Mouse (Mus musculus) liver, embryonic 16.5 days (tissue): ENCODE measurements around the gene Grk6. TPM values are rescaled to one million over a fixed set of nuclear protein-coding genes. Genes with fewer than 3 reads are reported as not detected.

Experiments used
- ATAC-seq: fragments of 200-750 bp; cut with Nextera tagmentation; 2 replicates; pipeline ENCODE4 v1.8.0; 2017; ENCODE audit warnings: low read depth, mild to moderate bottlenecking, moderate number of reproducible peaks, moderate library complexity
- H3K27ac ChIP-seq: fragments of 300-500 bp; sonication (generic); 2 replicates; pipeline ENCODE4 v1.5.1; 2014; ENCODE audit warnings: mild to moderate bottlenecking, low read length
- H3K27me3 ChIP-seq: fragments of 300-500 bp; sonication (generic); 2 replicates; pipeline ENCODE4 v1.6.1; 2014; ENCODE audit warnings: low read depth, low read length, mixed read lengths; ENCODE audit not compliant: control insufficient read depth, insufficient read depth
- H3K36me3 ChIP-seq: fragments of 300-500 bp; sonication (generic); 2 replicates; pipeline ENCODE4 v1.6.1; 2014; ENCODE audit warnings: mild to moderate bottlenecking; ENCODE audit not compliant: control insufficient read depth, insufficient read depth
- H3K4me1 ChIP-seq: fragments of 300-500 bp; sonication (generic); 2 replicates; pipeline ENCODE4 v1.6.1; 2014; ENCODE audit warnings: low read depth, low read length, mixed read lengths; ENCODE audit not compliant: control insufficient read depth
- H3K4me2 ChIP-seq: fragments of 300-500 bp; sonication (generic); 2 replicates; pipeline ENCODE4 v1.6.1; 2014; ENCODE audit warnings: low read depth, low read length, mixed read lengths
- H3K4me3 ChIP-seq: fragments of 300-500 bp; sonication (generic); 2 replicates; pipeline ENCODE4 v1.5.1; 2014; ENCODE audit warnings: low read depth, mild to moderate bottlenecking, low read length
- H3K9ac ChIP-seq: fragments of 300-500 bp; sonication (generic); 2 replicates; pipeline ENCODE4 v1.6.1; 2014; ENCODE audit warnings: low read depth, low read length
- H3K9me3 ChIP-seq: fragments of 300-500 bp; sonication (generic); replicated peaks from 2 replicates; pipeline ENCODE4 v1.6.1; 2016; ENCODE audit warnings: low read length; ENCODE audit not compliant: control insufficient read depth
- WGBS: fragments of 180-500 bp; shearing (Covaris S2); extraction: QIAGEN DNeasy Blood & Tissue Kit; methylation state at CpG from one replicate; pipeline ENCODE4 v1.1.7; 2014; ENCODE audit not compliant: insufficient replicate concordance; 5-methylcytosine and 5-hydroxymethylcytosine counted together
- polyA plus RNA-seq: library from polyadenylated mRNA; unstranded; fragments of >200 nt; fragmentation: Nextera tagmentation; extraction: Ambion mirVana; gene quantifications from 2 replicates; pipeline ENCODE4 v1.2.1, GENCODE M21; 2015

The Grk6 gene
- polyA plus RNA-seq, 1 experiment from 2014 or later, result 12.1 TPM

DNA sequence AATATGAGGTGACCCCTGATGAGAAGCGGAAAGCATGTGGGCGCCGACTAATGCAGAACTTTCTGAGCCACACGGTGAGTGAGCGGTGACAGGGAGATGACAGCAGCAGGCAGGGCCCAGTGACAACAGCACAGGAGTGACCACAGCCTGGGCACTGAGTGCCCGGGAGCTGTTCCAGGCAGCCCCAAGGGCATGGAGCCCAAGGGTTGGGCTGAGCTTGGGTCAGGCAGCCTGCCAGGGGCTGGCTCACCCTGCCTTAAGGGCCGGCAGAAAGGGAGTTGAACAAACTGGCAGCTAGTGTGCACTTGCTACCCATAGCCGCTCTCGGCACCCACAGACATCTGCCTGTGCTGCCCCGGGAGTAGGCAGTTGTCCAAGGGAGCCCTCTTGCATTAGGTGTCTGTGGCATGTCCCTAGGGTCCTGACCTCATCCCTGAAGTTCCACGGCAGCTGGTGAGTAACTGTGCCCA is 5.7 kb downstream of the Grk6 start:
- Histone ChIP-seq H3K27ac (no peak overlapping the region), H3K4me3 (no peak overlapping the region), H3K27me3 (no peaks in the 10 kb centered on the region), H3K36me3 (peaks cover 43% of the 10 kb centered on the region), H3K4me1 (peaks cover 42% of the 10 kb centered on the region), H3K9ac (peak overlapping the region; percentile 6; the same call in 1 of the 2 replicates), H3K4me2 (no peak overlapping the region), H3K9me3 (no peaks in the 10 kb centered on the region)
- 87% methylated on average over 11 of the region's 11 CpGs for WGBS
- no peak for ATAC-seq

GRCm38 (mm10) chr13:55451296-55451695 is 6.4 kb downstream of the Grk6 start:
- H3K9me3 ChIP-seq, result no peaks in the 10 kb centered on the region
- no peak overlapping the region for H3K9ac ChIP-seq
- H3K36me3 ChIP-seq, result peaks cover 43% of the 10 kb centered on the region
- H3K27ac ChIP-seq, result no peak overlapping the region
- H3K4me2 ChIP-seq, result no peak overlapping the region
- 78% methylated on average over 10 of the region's 10 CpGs for WGBS
- H3K4me1 ChIP-seq, result peaks cover 38% of the 10 kb centered on the region
- H3K4me3 ChIP-seq, result no peak overlapping the region
- no peaks in the 10 kb centered on the region for H3K27me3 ChIP-seq
- no peak for ATAC-seq

DNA sequence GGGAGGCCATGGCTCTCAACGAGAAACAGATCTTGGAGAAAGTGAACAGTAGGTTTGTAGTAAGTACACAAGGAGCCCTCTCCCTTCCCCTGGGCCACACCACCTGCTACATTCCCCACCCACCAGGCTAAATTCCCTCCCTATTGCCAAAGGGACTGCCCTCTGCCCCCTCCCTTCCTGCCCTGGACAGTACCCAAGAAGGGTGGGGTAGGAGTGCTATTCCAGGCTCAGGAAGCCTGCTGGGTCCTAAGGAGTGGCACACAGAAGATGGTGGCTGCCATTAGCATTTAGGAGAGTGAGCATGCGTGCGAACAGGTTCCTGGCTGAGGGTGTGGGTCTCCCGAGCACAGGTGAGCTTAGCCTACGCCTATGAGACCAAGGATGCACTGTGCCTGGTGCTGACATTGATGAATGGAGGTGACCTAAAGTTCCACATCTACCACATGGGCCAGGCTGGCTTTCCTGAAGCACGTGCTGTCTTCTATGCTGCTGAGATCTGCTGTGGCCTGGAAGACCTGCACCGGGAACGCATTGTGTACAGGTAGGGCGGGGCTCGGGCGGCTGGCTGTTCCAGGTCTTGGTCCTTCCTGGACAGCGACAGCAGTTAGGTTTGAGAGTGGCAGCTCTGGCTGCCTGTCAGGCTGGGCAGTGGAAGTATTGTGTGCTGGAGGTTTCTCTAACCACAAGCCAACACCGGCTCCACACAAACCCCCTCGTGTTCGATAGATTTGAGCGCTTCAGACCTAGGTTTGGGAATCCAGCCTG is 7.1 kb downstream of the Grk6 start:
- Histone ChIP-seq H3K4me2 (no peak overlapping the region), H3K9me3 (no peaks in the 10 kb centered on the region), H3K27me3 (no peaks in the 10 kb centered on the region), H3K4me3 (no peak overlapping the region), H3K27ac (no peak overlapping the region), H3K9ac (no peak overlapping the region), H3K36me3 (peaks cover 43% of the 10 kb centered on the region), H3K4me1 (peaks cover 31% of the 10 kb centered on the region)
- ATAC-seq, result no peak
- WGBS, result 90% methylated on average over 16 of the region's 16 CpGs

GRCm38 (mm10) chr13:55462965-55463364 is 18.1 kb downstream of the Grk6 start:
- H3K36me3 ChIP-seq, result peaks cover 17% of the 10 kb centered on the region
- 38% methylated on average over 2 of the region's 2 CpGs for WGBS
- H3K27ac ChIP-seq, result no peak overlapping the region
- peaks cover 35% of the 10 kb centered on the region for H3K27me3 ChIP-seq
- no peak overlapping the region for H3K4me2 ChIP-seq
- ATAC-seq, result no peak
- H3K9me3 ChIP-seq, result no peaks in the 10 kb centered on the region
- no peak overlapping the region for H3K9ac ChIP-seq
- H3K4me1 ChIP-seq, result peaks cover 16% of the 10 kb centered on the region
- H3K4me3 ChIP-seq, result no peak overlapping the region

DNA sequence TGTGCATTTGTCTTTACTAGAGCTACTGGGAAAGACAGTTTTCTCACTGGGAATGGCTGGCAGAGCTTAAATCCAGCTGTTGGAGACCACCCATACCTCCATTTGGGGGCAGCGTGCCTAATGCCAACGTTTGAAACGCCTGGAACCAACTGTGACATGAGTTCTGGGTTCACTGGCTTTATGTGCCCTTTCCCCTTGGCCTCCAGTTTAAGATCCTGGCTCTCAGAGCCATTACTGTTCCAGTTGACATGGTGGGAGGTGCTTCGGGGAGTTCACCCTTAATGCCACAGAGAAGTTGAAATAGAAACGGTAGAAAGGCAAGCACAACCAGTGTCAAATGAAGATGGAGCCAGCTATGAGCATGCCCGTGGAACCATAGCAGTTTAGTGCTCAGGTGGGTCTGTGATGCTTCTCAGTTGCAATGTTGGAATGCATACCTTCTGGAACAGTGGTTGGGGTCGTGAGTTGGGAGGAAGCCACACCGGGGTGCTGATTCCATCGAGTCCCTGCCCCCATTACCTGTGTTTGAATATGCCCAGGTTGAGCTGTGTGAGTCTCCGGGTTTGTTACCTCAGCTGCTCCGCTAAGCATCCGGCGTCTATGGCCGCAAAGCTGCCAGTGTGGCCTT is 18.6 kb downstream of the Grk6 start:
- Histone ChIP-seq H3K27ac (no peak overlapping the region), H3K4me3 (peak overlapping the region; percentile 56), H3K36me3 (peaks cover 14% of the 10 kb centered on the region), H3K9ac (no peak overlapping the region), H3K4me1 (peaks cover 16% of the 10 kb centered on the region), H3K27me3 (peaks cover 36% of the 10 kb centered on the region), H3K4me2 (peak overlapping the region; percentile 72), H3K9me3 (no peaks in the 10 kb centered on the region)
- WGBS, result 12% methylated on average over 14 of the region's 14 CpGs
- no peak for ATAC-seq

- ATAC-seq, result peak; percentile 37
- H3K4me2 ChIP-seq, result peak within 1 kb of the TSS; percentile 72
- no peak within 1 kb of the TSS for H3K27ac ChIP-seq
- H3K4me3 ChIP-seq, result peak within 1 kb of the TSS; percentile 56
- H3K4me1 ChIP-seq, result peaks cover 16% of the 10 kb centered on the region
- under 1% methylated on average over 76 of the region's 84 CpGs for WGBS
- H3K27me3 ChIP-seq, result peaks cover 41% of the 10 kb centered on the region
- H3K9ac ChIP-seq, result peak within 1 kb of the TSS; percentile 32; the same call in 1 of the 2 replicates
- H3K9me3 ChIP-seq, result no peaks in the 10 kb centered on the region
- H3K36me3 ChIP-seq, result peaks cover 9% of the 10 kb centered on the region
These were observed 19.4 kb downstream of the Grk6 start, which contains the start of gene Prr7 for GRCm38 (mm10) chr13:55464027-55464884. Gene Prr7, plus strand, starts transcription at chr13:55464267.

DNA sequence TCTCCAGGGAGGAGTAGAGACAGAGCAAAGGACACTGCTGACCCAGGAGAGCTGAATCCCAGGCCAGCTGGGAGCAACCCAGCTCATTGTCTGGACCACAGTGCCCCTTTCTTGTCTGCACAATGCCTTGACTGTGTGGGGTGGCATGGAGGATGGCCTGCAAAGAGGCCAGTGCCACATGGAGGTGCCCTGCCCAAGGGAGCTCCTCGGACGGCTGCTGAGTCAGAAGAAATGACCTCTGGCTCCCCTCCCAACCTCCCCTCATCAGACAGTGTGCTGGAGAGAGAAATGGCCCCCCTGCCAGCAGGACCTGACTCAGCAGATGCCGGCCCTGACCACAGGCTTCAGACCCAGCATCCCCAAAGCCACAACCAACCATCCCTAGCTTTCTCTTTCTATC is 20.3 kb downstream of the Grk6 start:
- 0% methylated on average over 3 of the region's 3 CpGs for WGBS
- Histone ChIP-seq H3K27ac (no peak overlapping the region), H3K27me3 (peaks cover 49% of the 10 kb centered on the region), H3K36me3 (peaks cover under 1% of the 10 kb centered on the region; the same call in 1 of the 2 replicates), H3K9me3 (no peaks in the 10 kb centered on the region), H3K4me2 (no peak overlapping the region), H3K4me1 (peaks cover 16% of the 10 kb centered on the region), H3K9ac (no peak overlapping the region), H3K4me3 (no peak overlapping the region)
- ATAC-seq, result no peak

GRCm38 (mm10) chr13:55465830-55466440 is 21.1 kb downstream of the Grk6 start:
- Histone ChIP-seq H3K9me3 (no peaks in the 10 kb centered on the region), H3K9ac (no peak overlapping the region), H3K4me3 (no peak overlapping the region), H3K27ac (no peak overlapping the region), H3K4me2 (no peak overlapping the region), H3K27me3 (peaks cover 57% of the 10 kb centered on the region), H3K4me1 (peaks cover 16% of the 10 kb centered on the region), H3K36me3 (no peaks in the 10 kb centered on the region)
- ATAC-seq, result no peak
- 30% methylated on average over 5 of the region's 5 CpGs for WGBS
